Mouse (Mus musculus) lung, adult 10 weeks (tissue): ENCODE results near the gene Tmem243. TPM values are rescaled to one million over a fixed set of nuclear protein-coding genes. Genes with fewer than 3 reads are reported as not detected.

Experiments
- polyA plus RNA-seq: library from polyadenylated mRNA; stranded (reverse); fragments of 350-450 nt; fragmentation: Illumina TruSeq; extraction: RNeasy Lipid Tissue Mini Kit (QIAGEN cat#74804); gene quantifications from one replicate; pipeline ENCODE4 v1.2.3, GENCODE M21; 2014; ENCODE audit warnings: low read depth, low replicate concordance; ENCODE audit not compliant: insufficient read depth

Tmem243 gene
- polyA plus RNA-seq, result 142 TPM

GRCm38 (mm10) chr5:9100207-9100848 is at the start of gene Tmem243:
Gene Tmem243 (plus strand): TSS chr5:9100668.

GRCm38 (mm10) chr5:9161456-9162041 is 61.1 kb downstream of the Tmem243 start, which contains the start of gene Dmtf1:
Gene Dmtf1 (minus strand): TSS chr5:9161776.

Other genes starting within 250 kb of the Tmem243 start
- gene Abcb4, start 207.0 kb upstream of the Tmem243 start, polyA plus RNA-seq, result 0.20 TPM
- gene Crot, start 103.3 kb upstream of the Tmem243 start, polyA plus RNA-seq, result 16.1 TPM
- gene Dmtf1, start 61.1 kb downstream of the Tmem243 start, polyA plus RNA-seq, result 9.6 TPM
- 2.9 TPM for gene 9330182L06Rik, start 165.4 kb downstream of the Tmem243 start, polyA plus RNA-seq